Mouse (Mus musculus) neural tube, embryonic 12.5 days (tissue): ENCODE measurements around the gene Fdxacb1. TPM values are rescaled to one million over a fixed set of nuclear protein-coding genes. Genes with fewer than 3 reads are reported as not detected.

Experiments used
- ATAC-seq: fragments of 200-750 bp; cut with Nextera tagmentation; 2 replicates; pipeline ENCODE4 v1.8.0; 2017; ENCODE audit warnings: low read depth, mild to moderate bottlenecking, moderate TSS enrichment, moderate library complexity; ENCODE audit not compliant: low FRiP score
- H3K27ac ChIP-seq: fragments of 300-500 bp; sonication (generic); 2 replicates; pipeline ENCODE4 v1.5.1; 2016
- H3K27me3 ChIP-seq: fragments of 300-500 bp; sonication (generic); replicated peaks from 2 replicates; pipeline ENCODE4 v1.6.1; 2016; ENCODE audit warnings: mild to moderate bottlenecking
- H3K36me3 ChIP-seq: fragments of 300-500 bp; sonication (generic); 2 replicates; pipeline ENCODE4 v1.6.1; 2016; ENCODE audit warnings: mild to moderate bottlenecking
- H3K4me1 ChIP-seq: fragments of 300-500 bp; sonication (generic); 2 replicates; pipeline ENCODE4 v1.6.1; 2016
- H3K4me2 ChIP-seq: fragments of 300-500 bp; sonication (generic); replicated peaks from 2 replicates; pipeline ENCODE4 v1.6.1; 2016; ENCODE audit warnings: mild to moderate bottlenecking
- H3K4me3 ChIP-seq: fragments of 300-500 bp; sonication (generic); 2 replicates; pipeline ENCODE4 v1.5.1; 2016
- H3K9ac ChIP-seq: fragments of 300-500 bp; sonication (generic); 2 replicates; pipeline ENCODE4 v1.6.1; 2016; ENCODE audit warnings: mild to moderate bottlenecking
- H3K9me3 ChIP-seq: fragments of 300-500 bp; sonication (generic); 2 replicates; pipeline ENCODE4 v1.6.1; 2016; ENCODE audit warnings: mild to moderate bottlenecking
- WGBS: fragments of 180-500 bp; shearing (Covaris S2); methylation state at CpG from one replicate; pipeline ENCODE4 v1.1.7; 2016; 5-methylcytosine and 5-hydroxymethylcytosine counted together
- polyA plus RNA-seq: library from polyadenylated mRNA; unstranded; fragments of >200 nt; fragmentation: Nextera tagmentation; extraction: Ambion mirVana; gene quantifications from 2 replicates; pipeline ENCODE4 v1.2.1, GENCODE M21; 2016

The Fdxacb1 gene
- polyA plus RNA-seq, 1 experiment from 2014 or later = 12.2 TPM

DNA sequence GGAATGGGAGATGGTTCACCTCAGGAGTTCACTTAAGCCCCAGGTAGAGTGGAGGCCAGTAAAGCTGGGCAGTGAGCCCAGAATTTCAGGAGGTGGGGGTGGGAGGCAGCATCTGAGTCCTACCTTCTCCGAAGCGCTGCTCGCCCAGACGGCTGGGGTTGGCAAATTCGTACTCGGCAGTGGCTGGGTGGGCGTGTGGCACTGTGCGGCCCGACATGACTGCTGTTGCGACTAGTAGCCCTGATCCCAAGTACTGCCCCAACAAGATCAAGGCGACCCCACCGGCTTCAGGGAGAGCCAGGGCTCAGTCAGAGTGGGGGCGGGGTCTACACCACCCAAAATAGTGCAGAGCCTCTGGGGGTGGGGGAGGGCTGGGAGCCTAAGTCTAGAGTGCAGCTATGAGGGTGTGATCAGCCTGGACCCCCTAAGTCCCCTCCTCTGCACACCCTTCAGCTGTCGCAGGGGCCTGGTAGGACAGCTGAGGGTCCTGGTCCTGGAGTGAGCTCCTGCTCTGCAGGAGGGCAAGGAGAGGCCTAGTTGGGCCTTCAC lies 15.9 kb upstream of the Fdxacb1 start, which contains the start of gene Hspb2:
Gene Hspb2 (minus strand): TSS at position 301 of the 549 bp plus-strand sequence.
- ATAC-seq = no peak
- Histone ChIP-seq H3K4me2 (no peak within 1 kb of the TSS), H3K9ac (0 out of 2 replicates have a peak within 1 kb of the TSS, but pooled peaks have one; percentile 8), H3K4me3 (no peak within 1 kb of the TSS), H3K36me3 (no peaks in the 10 kb centered on the region), H3K9me3 (no peaks in the 10 kb centered on the region), H3K27ac (no peak within 1 kb of the TSS), H3K4me1 (no peaks in the 10 kb centered on the region), H3K27me3 (no peaks in the 10 kb centered on the region; the same call in 1 of the 2 replicates)
- WGBS = 77% methylated on average over 14 of the region's 14 CpGs

DNA sequence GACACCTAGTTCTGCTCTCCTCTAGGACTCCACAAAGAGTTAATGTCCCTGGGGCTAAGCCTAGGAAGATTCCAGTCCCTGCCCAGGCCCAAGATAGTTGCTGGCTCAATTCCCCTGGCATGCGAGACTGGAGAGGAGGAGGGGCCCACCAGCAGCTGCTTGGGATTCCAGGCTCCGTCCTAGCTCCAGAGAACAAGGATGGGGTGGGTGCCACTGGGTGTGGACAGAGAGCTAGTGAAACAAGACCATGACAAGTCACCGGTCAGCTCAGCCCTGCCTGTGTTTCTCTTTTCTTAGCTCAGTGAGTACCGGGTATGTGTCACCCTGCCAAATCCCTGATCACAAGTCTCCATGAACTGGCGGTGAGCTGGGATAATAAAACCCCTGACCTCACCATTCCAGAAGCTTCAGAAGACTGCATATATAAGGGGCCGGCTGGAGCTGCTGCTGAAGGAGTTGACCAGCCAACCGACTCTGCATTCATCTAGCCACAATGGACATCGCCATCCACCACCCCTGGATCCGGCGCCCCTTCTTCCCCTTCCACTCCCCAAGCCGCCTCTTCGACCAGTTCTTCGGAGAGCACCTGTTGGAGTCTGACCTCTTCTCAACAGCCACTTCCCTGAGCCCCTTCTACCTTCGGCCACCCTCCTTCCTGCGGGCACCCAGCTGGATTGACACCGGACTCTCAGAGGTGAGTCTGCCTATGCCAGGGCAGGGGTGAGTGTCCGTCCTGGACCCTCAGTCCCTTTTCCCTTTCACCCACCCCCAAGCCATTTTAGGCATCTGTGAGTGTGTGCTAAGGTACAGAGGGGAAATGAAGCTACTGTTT lies 15.0 kb upstream of the Fdxacb1 start:
- H3K36me3 ChIP-seq = no peaks in the 10 kb centered on the region
- H3K27ac ChIP-seq = no peak overlapping the region
- WGBS = 73% methylated on average over 17 of the region's 17 CpGs
- no peaks in the 10 kb centered on the region for H3K9me3 ChIP-seq
- H3K4me2 ChIP-seq = no peak overlapping the region
- no peak overlapping the region for H3K9ac ChIP-seq
- no peak for ATAC-seq
- H3K4me1 ChIP-seq = no peaks in the 10 kb centered on the region
- H3K4me3 ChIP-seq = no peak overlapping the region
- H3K27me3 ChIP-seq = no peaks in the 10 kb centered on the region; the same call in 1 of the 2 replicates

- H3K9ac ChIP-seq = no peak overlapping the region
- no peaks in the 10 kb centered on the region; the same call in 1 of the 2 replicates for H3K27me3 ChIP-seq
- H3K27ac ChIP-seq = no peak overlapping the region
- no peak for ATAC-seq
- H3K36me3 ChIP-seq = no peaks in the 10 kb centered on the region
- H3K9me3 ChIP-seq = no peaks in the 10 kb centered on the region
- 74% methylated on average over 7 of the region's 7 CpGs for WGBS
- no peaks in the 10 kb centered on the region for H3K4me1 ChIP-seq
- H3K4me3 ChIP-seq = no peak overlapping the region
- H3K4me2 ChIP-seq = no peak overlapping the region
These were observed 14.1 kb upstream of the Fdxacb1 start for GRCm38 (mm10) chr9:50753947-50754346.

DNA sequence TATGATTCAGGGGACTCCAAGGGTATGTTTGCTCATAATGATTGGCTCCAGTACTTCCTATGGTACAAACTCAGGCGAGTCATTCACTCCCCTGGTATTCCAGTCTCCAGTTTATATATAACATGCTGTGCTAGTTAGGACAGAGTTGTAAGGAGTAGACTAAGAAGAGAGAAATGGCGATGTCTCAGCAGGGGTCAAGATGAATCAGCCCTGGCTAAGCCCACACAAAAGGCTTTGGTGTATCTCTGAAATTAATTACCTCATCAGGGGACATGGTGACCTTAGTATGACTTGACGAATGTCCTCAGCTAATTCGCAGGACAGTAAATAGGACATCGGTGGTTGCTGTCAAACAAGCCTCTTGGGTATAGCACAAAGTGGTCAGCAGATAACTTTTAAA lies 11.3 kb upstream of the Fdxacb1 start:
- Histone ChIP-seq H3K27me3 (no peaks in the 10 kb centered on the region), H3K9ac (no peak overlapping the region), H3K9me3 (no peaks in the 10 kb centered on the region), H3K27ac (no peak overlapping the region), H3K4me2 (no peak overlapping the region), H3K4me3 (no peak overlapping the region), H3K36me3 (no peaks in the 10 kb centered on the region), H3K4me1 (no peaks in the 10 kb centered on the region)
- WGBS = 24% methylated on average over 5 of the region's 5 CpGs
- ATAC-seq = no peak

DNA sequence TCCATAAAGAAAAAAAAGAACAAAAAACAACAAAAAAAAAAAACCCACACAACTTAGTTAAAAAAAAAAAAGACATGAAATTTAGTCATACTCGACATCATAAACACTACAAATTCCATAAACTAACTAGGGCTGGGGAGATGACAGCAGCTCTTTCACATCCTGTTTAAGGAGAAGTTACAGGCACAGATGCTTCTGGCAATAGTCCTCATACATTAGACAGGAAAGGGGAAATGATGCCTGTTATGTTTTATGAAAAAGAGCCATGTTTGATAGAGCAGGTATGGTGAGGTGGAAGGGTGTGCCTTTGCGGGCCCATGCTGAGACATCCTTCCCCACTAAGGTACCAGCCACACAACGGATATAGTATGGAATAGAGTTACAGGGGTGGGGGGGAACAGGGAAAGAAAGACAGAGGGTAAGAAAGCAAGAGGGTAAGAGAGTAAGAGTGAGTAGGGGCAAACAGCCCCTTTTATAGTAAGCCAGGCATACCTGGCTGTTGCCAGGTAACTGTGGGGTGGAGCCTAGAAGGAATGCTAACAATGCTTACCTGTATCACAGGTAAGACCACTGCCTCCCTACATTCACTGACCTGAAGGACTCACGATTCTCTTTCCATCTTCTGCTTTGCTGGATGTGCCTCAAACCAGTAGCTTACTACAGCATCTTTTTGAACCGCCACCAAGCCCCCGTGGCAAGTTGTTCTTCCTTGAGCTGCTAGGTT lies 6.4 kb upstream of the Fdxacb1 start:
- H3K9ac ChIP-seq = no peak overlapping the region
- no peak overlapping the region for H3K27ac ChIP-seq
- H3K36me3 ChIP-seq = no peaks in the 10 kb centered on the region
- no peak overlapping the region for H3K4me2 ChIP-seq
- no peaks in the 10 kb centered on the region for H3K9me3 ChIP-seq
- no peaks in the 10 kb centered on the region for H3K27me3 ChIP-seq
- 69% methylated on average over 6 of the region's 6 CpGs for WGBS
- no peak overlapping the region for H3K4me3 ChIP-seq
- H3K4me1 ChIP-seq = no peaks in the 10 kb centered on the region
- ATAC-seq = no peak

DNA sequence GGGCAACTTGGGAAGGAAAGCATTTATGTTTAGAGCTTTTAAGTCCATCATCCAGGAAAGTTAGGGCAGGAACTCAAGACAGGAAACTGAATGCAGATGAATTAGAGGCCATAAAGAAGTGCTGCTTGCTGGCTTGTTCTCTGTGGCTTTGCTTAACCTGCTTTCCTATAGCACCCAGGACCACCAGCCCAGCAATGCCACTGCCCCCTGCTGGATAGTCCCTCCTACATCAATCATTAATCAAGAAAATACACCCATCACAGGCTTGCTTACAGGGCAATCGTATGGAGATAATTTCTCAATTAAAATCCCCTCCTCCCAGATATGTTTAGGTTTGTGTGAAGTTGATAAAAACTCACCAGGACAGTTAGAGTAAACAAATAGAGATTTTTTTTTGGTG lies 4.7 kb upstream of the Fdxacb1 start:
- Histone ChIP-seq H3K36me3 (no peaks in the 10 kb centered on the region), H3K27me3 (no peaks in the 10 kb centered on the region), H3K9ac (no peak overlapping the region), H3K4me2 (no peak overlapping the region), H3K4me1 (no peaks in the 10 kb centered on the region), H3K27ac (no peak overlapping the region), H3K4me3 (no peak overlapping the region), H3K9me3 (no peaks in the 10 kb centered on the region)
- 77% methylated on average over 1 of the region's 1 CpGs for WGBS
- ATAC-seq = no peak

GRCm38 (mm10) chr9:50767531-50768106 lies 417 bp upstream of the Fdxacb1 start:
- Histone ChIP-seq H3K4me3 (peak overlapping the region; percentile 48), H3K27ac (no peak overlapping the region), H3K4me1 (peaks cover 3% of the 10 kb centered on the region; the same call in 1 of the 2 replicates), H3K27me3 (no peaks in the 10 kb centered on the region), H3K4me2 (peak overlapping the region; percentile 75), H3K9me3 (no peaks in the 10 kb centered on the region), H3K36me3 (0 out of 2 replicates have a peak, but pooled peaks cover 4% of the 10 kb centered on the region), H3K9ac (peak overlapping the region; percentile 59)
- WGBS = 6% methylated on average over 17 of the region's 17 CpGs
- ATAC-seq = no peak; the same call in none of the 2 replicates

DNA sequence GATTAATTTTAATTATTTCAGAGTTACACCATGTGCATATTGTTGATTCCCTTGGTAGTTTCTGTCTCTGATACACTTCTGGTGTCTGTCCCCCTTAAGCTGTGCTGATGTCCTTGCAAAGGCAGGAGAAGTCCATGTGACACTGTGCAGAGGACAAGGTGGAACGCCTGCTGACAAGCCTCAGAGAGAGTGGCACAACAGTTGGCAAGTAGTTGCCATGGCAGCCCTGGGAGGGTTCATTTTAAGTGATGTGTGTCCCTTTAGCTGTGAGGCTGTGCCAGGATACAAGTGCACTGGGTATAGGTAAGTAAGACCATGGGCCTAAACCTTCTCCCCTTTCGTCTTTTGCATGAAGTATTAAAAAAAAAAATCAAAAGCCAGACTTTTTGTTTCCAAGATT lies 2.0 kb downstream of the Fdxacb1 start:
- H3K9ac ChIP-seq = no peak overlapping the region
- no peak overlapping the region for H3K4me2 ChIP-seq
- H3K27ac ChIP-seq = no peak overlapping the region
- 0 out of 2 replicates have a peak, but pooled peaks cover 4% of the 10 kb centered on the region for H3K36me3 ChIP-seq
- H3K9me3 ChIP-seq = no peaks in the 10 kb centered on the region
- no peak overlapping the region for H3K4me3 ChIP-seq
- ATAC-seq = no peak
- 79% methylated on average over 2 of the region's 2 CpGs for WGBS
- H3K4me1 ChIP-seq = peaks cover 6% of the 10 kb centered on the region; the same call in 1 of the 2 replicates
- no peaks in the 10 kb centered on the region for H3K27me3 ChIP-seq

DNA sequence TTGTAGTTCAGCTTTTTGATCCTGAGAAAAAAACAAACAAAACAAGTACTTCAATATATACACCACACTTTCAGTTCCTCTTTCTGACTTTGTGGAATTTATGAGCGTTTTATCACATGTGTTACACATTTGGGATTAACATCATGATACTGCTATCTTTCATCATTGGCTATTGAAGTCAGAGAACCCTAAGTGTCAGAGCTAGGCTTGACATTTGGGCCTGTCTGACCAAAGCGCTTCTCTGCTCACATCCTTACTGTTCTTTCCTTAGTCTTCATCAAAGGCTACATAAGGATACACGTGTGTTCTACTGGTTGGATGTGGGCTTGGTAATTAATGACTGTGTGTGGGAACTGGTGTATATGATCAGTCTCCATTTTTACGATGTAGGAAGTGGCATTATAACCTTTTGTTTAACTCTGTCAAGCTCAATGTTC lies 6.0 kb downstream of the Fdxacb1 start:
- H3K27me3 ChIP-seq = no peaks in the 10 kb centered on the region
- 77% methylated on average over 4 of the region's 4 CpGs for WGBS
- peaks cover 7% of the 10 kb centered on the region; the same call in 1 of the 2 replicates for H3K36me3 ChIP-seq
- 0 out of 2 replicates have a peak overlapping the region, but pooled peaks have one; percentile 88 for H3K9ac ChIP-seq
- H3K27ac ChIP-seq = no peak overlapping the region
- peak overlapping the region; percentile 86 for H3K4me2 ChIP-seq
- peaks cover 14% of the 10 kb centered on the region for H3K4me1 ChIP-seq
- H3K9me3 ChIP-seq = no peaks in the 10 kb centered on the region
- ATAC-seq = no peak
- H3K4me3 ChIP-seq = no peak overlapping the region

DNA sequence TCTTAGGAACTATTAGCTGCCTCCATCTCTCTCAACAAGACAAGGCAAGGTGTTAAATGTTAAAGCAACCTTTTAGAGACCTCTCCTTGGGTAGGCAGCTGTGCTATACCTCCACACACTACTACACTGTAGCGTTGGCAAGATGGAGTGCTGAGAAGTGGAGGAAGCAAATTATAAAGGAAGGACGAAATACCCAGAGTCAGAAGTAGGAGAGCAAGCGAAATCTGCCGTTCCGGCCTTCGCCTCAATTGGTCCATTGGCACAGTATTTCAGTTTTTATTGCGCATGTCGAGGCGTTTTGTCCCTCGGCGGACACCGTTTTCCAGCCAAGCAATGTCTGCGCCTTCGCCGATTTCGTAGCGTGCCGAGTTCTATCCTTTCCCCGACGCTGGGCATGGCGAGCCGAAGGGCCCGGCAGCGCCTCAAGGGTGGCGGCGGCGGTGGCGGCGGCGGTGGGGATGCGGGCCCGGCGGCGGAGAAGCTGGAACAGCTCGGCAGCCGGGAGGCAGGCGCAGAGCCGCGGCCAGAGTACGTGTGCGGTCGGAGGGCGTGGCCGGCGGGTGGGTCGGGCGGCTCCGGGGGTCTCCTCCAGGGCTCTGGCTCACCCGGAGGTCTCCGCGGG lies 7.1 kb downstream of the Fdxacb1 start, which contains the start of the genes Alg9 and 1110032A03Rik:
Gene Alg9 (plus strand): TSS at position 29 of the 622 bp plus-strand sequence.
Gene 1110032A03Rik (minus strand): TSS at position 530 of the 622 bp plus-strand sequence.
- under 1% methylated on average over 51 of the region's 51 CpGs for WGBS
- Histone ChIP-seq H3K36me3 (peaks cover 17% of the 10 kb centered on the region), H3K9me3 (no peaks in the 10 kb centered on the region), H3K4me3 (peak within 1 kb of the TSS; percentile 91), H3K27ac (peak within 1 kb of the TSS; percentile 77), H3K9ac (peak within 1 kb of the TSS; percentile 88), H3K27me3 (no peaks in the 10 kb centered on the region), H3K4me1 (peaks cover 14% of the 10 kb centered on the region), H3K4me2 (peak within 1 kb of the TSS; percentile 86)
- peak; percentile 84 for ATAC-seq

DNA sequence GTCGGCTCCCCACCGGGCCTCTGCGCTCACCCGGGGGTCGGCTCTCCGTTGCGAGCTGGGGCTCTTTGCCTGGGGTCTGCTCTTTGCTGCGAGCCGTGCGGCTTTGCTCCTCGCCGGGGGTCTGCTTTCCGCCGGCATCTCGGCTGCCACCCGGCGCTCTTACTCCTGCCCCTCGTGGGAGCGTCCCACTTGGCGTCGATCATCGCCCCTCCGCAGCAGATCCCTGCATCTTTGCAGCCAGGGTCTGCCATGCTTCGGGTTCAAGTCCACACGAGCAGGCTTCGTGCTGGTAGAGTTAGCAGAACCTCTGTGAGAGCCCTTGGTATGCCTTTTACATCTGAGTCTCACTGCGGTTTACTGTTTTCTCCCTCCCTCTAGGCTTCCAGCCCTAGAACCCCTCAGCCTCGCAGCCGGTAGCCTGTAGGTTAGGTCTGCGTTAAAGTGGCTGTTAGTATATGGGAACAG lies 7.7 kb downstream of the Fdxacb1 start:
- H3K36me3 ChIP-seq = peaks cover 20% of the 10 kb centered on the region
- peaks cover 14% of the 10 kb centered on the region for H3K4me1 ChIP-seq
- peak overlapping the region; percentile 91 for H3K4me3 ChIP-seq
- H3K27me3 ChIP-seq = no peaks in the 10 kb centered on the region
- ATAC-seq = peak; percentile 60
- H3K9me3 ChIP-seq = no peaks in the 10 kb centered on the region
- H3K4me2 ChIP-seq = peak overlapping the region; percentile 86
- peak overlapping the region; percentile 77; the same call in 1 of the 2 replicates for H3K27ac ChIP-seq
- under 1% methylated on average over 30 of the region's 30 CpGs for WGBS
- H3K9ac ChIP-seq = peak overlapping the region; percentile 88
